Mouse (Mus musculus) layer of hippocampus, adult 18-20 months (tissue): ENCODE results near the gene Ttc7. TPM values are rescaled to one million over a fixed set of nuclear protein-coding genes. Genes with fewer than 3 reads are reported as not detected.

Experiments
- DNase-seq, 2 experiments: peaks; one replicate each; pipeline ENCODE4 v3.0.0; 2022; ENCODE audit warnings: low spot score in 2 of 2
- total RNA-seq, 2 experiments: library from RNA; stranded (reverse); gene quantifications; 2 replicates each; pipeline ENCODE4 v1.2.3; 2021

Gene Ttc7
- total RNA-seq, 2 experiments from 2014 or later, result 7.5 to 8.0 TPM

- no peak for DNase-seq
These were observed 120.8 kb downstream of the Ttc7 start for GRCm38 (mm10) chr17:87403462-87403861.

- DNase-seq, result no peak
These were observed 122.9 kb downstream of the Ttc7 start for GRCm38 (mm10) chr17:87405576-87405975.

GRCm38 (mm10) chr17:87406646-87407045 lies 124.0 kb downstream of the Ttc7 start:
- DNase-seq, result no peak

GRCm38 (mm10) chr17:87418082-87418481 lies 135.4 kb downstream of the Ttc7 start:
- DNase-seq, result no peak

GRCm38 (mm10) chr17:87427511-87427910 lies 144.8 kb downstream of the Ttc7 start, which contains the start of gene Stpg4:
TSS of gene Stpg4 (minus strand) at chr17:87427741.
- DNase-seq, result no peak

GRCm38 (mm10) chr17:87429431-87429830 lies 146.7 kb downstream of the Ttc7 start:
- no peak for DNase-seq

Other genes with a start within 250 kb of the Ttc7 start
- gene Socs5, start 175.2 kb upstream of the Ttc7 start, total RNA-seq, result 100 to 1,000 TPM; 114 TPM
- gene Mcfd2, start 17.0 kb upstream of the Ttc7 start, total RNA-seq, result 10 to 100 TPM; 69.7 to 73.0 TPM
- gene Stpg4, start 144.9 kb downstream of the Ttc7 start, total RNA-seq, result not detected
- 1,000 to 10,000 TPM; 2,186 to 2,300 TPM for gene Calm2, start 164.0 kb downstream of the Ttc7 start, total RNA-seq